Mouse (Mus musculus) E14TG2a.4 (cell line): ENCODE results near the gene Adamtsl5.

Experiments used
- H3K27me3 ChIP-seq: 2 replicates; pipeline ENCODE4 v1.6.1; 2014; ENCODE audit warnings: low read length, control low read depth; ENCODE audit not compliant: insufficient read depth
- H3K36me3 ChIP-seq: 2 replicates; pipeline ENCODE4 v1.6.1; 2014; ENCODE audit warnings: low read length, control low read depth; ENCODE audit not compliant: insufficient read depth
- H3K4me1 ChIP-seq: replicated peaks from 2 replicates; pipeline ENCODE4 v1.6.1; 2014; ENCODE audit warnings: low read depth, low read length, control low read depth
- H3K4me3 ChIP-seq: replicated peaks from 2 replicates; pipeline ENCODE4 v1.5.1; 2014; ENCODE audit warnings: mild to moderate bottlenecking, low read length
- H3K9me3 ChIP-seq: 2 replicates; pipeline ENCODE4 v1.6.1; 2014; ENCODE audit warnings: low read length, control low read depth
- CTCF ChIP-seq: conservative IDR thresholded peaks from 2 replicates; pipeline ENCODE4 v1.5.1; 2014; ENCODE audit warnings: low read length
- NANOG ChIP-seq: IDR thresholded peaks from 2 replicates; pipeline ENCODE4 v1.6.1; 2014; ENCODE audit warnings: borderline replicate concordance, low read length, mixed read lengths
- POU5F1 ChIP-seq: IDR thresholded peaks from 2 replicates; pipeline ENCODE4 v1.6.1; 2014; ENCODE audit warnings: low read length, borderline replicate concordance

Adamtsl5 gene

GRCm38 (mm10) chr10:80377716-80378115 lies 29.5 kb upstream of the Adamtsl5 start:
- Histone ChIP-seq H3K9me3 (no peaks in the 10 kb centered on the region), H3K27me3 (peaks cover 17% of the 10 kb centered on the region), H3K36me3 (peaks cover 30% of the 10 kb centered on the region), H3K4me1 (peaks cover 24% of the 10 kb centered on the region), H3K4me3 (no peak overlapping the region)
- no peak for TF ChIP-seq POU5F1
- peak; percentile 97 for TF ChIP-seq CTCF
- TF ChIP-seq NANOG = no peak

- peaks cover 17% of the 10 kb centered on the region for H3K36me3 ChIP-seq
- TF ChIP-seq CTCF (peak; percentile 88), POU5F1 (no peak)
- no peaks in the 10 kb centered on the region for H3K9me3 ChIP-seq
- H3K27me3 ChIP-seq = peaks cover 23% of the 10 kb centered on the region
- no peak overlapping the region for H3K4me3 ChIP-seq
- peaks cover 25% of the 10 kb centered on the region for H3K4me1 ChIP-seq
Observed at GRCm38 (mm10) chr10:80376160-80376559, 27.9 kb upstream of the Adamtsl5 start.

- H3K4me1 ChIP-seq = peaks cover 38% of the 10 kb centered on the region
- no peak overlapping the region for H3K4me3 ChIP-seq
- no peaks in the 10 kb centered on the region for H3K9me3 ChIP-seq
- no peak for TF ChIP-seq POU5F1
- peak; percentile 60 for TF ChIP-seq CTCF
- peaks cover 20% of the 10 kb centered on the region for H3K27me3 ChIP-seq
- H3K36me3 ChIP-seq = no peaks in the 10 kb centered on the region
Observed at GRCm38 (mm10) chr10:80374063-80374462, 25.9 kb upstream of the Adamtsl5 start.

- Histone ChIP-seq H3K9me3 (peaks cover 3% of the 10 kb centered on the region; the same call in 1 of the 2 replicates), H3K4me1 (peaks cover 33% of the 10 kb centered on the region), H3K27me3 (peaks cover 30% of the 10 kb centered on the region), H3K4me3 (0 out of 2 replicates have a peak overlapping the region, but pooled peaks have one; percentile 1), H3K36me3 (no peaks in the 10 kb centered on the region)
- TF ChIP-seq POU5F1 = no peak
- no peak for TF ChIP-seq NANOG
- no peak for TF ChIP-seq CTCF
Observed at GRCm38 (mm10) chr10:80372706-80373105, 24.5 kb upstream of the Adamtsl5 start.

- Histone ChIP-seq H3K27me3 (peaks cover 37% of the 10 kb centered on the region), H3K36me3 (no peaks in the 10 kb centered on the region), H3K9me3 (peaks cover 3% of the 10 kb centered on the region; the same call in 1 of the 2 replicates), H3K4me3 (0 out of 2 replicates have a peak overlapping the region, but pooled peaks have one; percentile 46), H3K4me1 (peaks cover 37% of the 10 kb centered on the region)
- TF ChIP-seq NANOG = no peak
- no peak for TF ChIP-seq CTCF
- no peak for TF ChIP-seq POU5F1
Observed at GRCm38 (mm10) chr10:80371983-80372382, 23.8 kb upstream of the Adamtsl5 start.

- Histone ChIP-seq H3K4me1 (peaks cover 40% of the 10 kb centered on the region), H3K4me3 (peak overlapping the region; percentile 46), H3K36me3 (no peaks in the 10 kb centered on the region), H3K27me3 (peaks cover 37% of the 10 kb centered on the region), H3K9me3 (peaks cover 3% of the 10 kb centered on the region; the same call in 1 of the 2 replicates)
- TF ChIP-seq CTCF (no peak), POU5F1 (no peak), NANOG (no peak)
Observed at GRCm38 (mm10) chr10:80371411-80371966, 23.3 kb upstream of the Adamtsl5 start.

GRCm38 (mm10) chr10:80369995-80370747 lies 22.0 kb upstream of the Adamtsl5 start:
- TF ChIP-seq POU5F1 (no peak), CTCF (peak; percentile 57)
- no peaks in the 10 kb centered on the region for H3K36me3 ChIP-seq
- H3K4me1 ChIP-seq = peaks cover 40% of the 10 kb centered on the region
- H3K4me3 ChIP-seq = no peak overlapping the region; the same call in 1 of the 2 replicates
- H3K9me3 ChIP-seq = peaks cover 3% of the 10 kb centered on the region; the same call in 1 of the 2 replicates
- H3K27me3 ChIP-seq = peaks cover 42% of the 10 kb centered on the region

- H3K27me3 ChIP-seq = peaks cover 56% of the 10 kb centered on the region
- peaks cover 3% of the 10 kb centered on the region; the same call in 1 of the 2 replicates for H3K9me3 ChIP-seq
- H3K4me1 ChIP-seq = peaks cover 40% of the 10 kb centered on the region
- TF ChIP-seq NANOG (no peak), POU5F1 (no peak), CTCF (no peak)
- no peak overlapping the region for H3K4me3 ChIP-seq
- no peaks in the 10 kb centered on the region for H3K36me3 ChIP-seq
Observed at GRCm38 (mm10) chr10:80368392-80368791, 20.2 kb upstream of the Adamtsl5 start.

GRCm38 (mm10) chr10:80367954-80368353 lies 19.7 kb upstream of the Adamtsl5 start:
- H3K4me1 ChIP-seq = peaks cover 40% of the 10 kb centered on the region
- peaks cover 54% of the 10 kb centered on the region for H3K27me3 ChIP-seq
- H3K36me3 ChIP-seq = no peaks in the 10 kb centered on the region
- H3K4me3 ChIP-seq = no peak overlapping the region
- H3K9me3 ChIP-seq = peaks cover 3% of the 10 kb centered on the region; the same call in 1 of the 2 replicates
- TF ChIP-seq NANOG = no peak
